In genomic region chr17:34205021-34205745, GRCm38 (mm10) we compare ENCODE assay signal across 8 mouse cellular contexts. TPM values are rescaled to one million over a fixed set of nuclear protein-coding genes. Genes with fewer than 3 reads are reported as not detected.
A peak's percentile ranks its signal among the peaks of the same experiment; 100 is the strongest.
DNase-seq lines count a peak whose midpoint lies in the region; ATAC-seq and TF ChIP-seq lines count a peak whose summit lies in the region.

No protein-coding gene starts in this region.

- H3K4me3 ChIP-seq in embryonic facial prominence, embryonic 13.5 days = peak overlapping the region; percentile 70
- peak overlapping the region; percentile 81 to 92 for H3K4me3 ChIP-seq in heart, embryonic 14.5 days (ENCODE audit: control insufficient read depth in 1 of 2, insufficient read depth in 1 of 2, low read depth in 1 of 2, low read length in 2 of 2)
- H3K4me3 ChIP-seq in limb, embryonic 15.5 days = peak overlapping the region; percentile 72
- H3K4me3 ChIP-seq in myocyte = peak overlapping the region; percentile 38

- peak overlapping the region; percentile 76 for H3K9ac ChIP-seq in embryonic facial prominence, embryonic 13.5 days
- peak overlapping the region; percentile 80 for H3K9ac ChIP-seq in heart, embryonic 14.5 days (ENCODE audit: low read length)
- H3K9ac ChIP-seq in limb, embryonic 15.5 days = peak overlapping the region; percentile 59

- H3K4me2 ChIP-seq in embryonic facial prominence, embryonic 13.5 days = peak overlapping the region; percentile 87
- H3K4me2 ChIP-seq in heart, embryonic 14.5 days (ENCODE audit: low read length) = peak overlapping the region; percentile 97
- peak overlapping the region; percentile 87 for H3K4me2 ChIP-seq in limb, embryonic 15.5 days
- H3K4me2 ChIP-seq in myocyte (ENCODE audit: low read depth) = peak overlapping the region; percentile 70

- no peaks in the 10 kb centered on the region for H3K9me3 ChIP-seq in embryonic facial prominence, embryonic 13.5 days
- no peaks in the 10 kb centered on the region for H3K9me3 ChIP-seq in heart, embryonic 14.5 days (ENCODE audit: control insufficient read depth, low read length)
- no peaks in the 10 kb centered on the region for H3K9me3 ChIP-seq in limb, embryonic 15.5 days

- no peaks in the 10 kb centered on the region for H3K79me2 ChIP-seq in myocyte (ENCODE audit: control insufficient read depth, insufficient read depth)

- H3K4me1 ChIP-seq in embryonic facial prominence, embryonic 13.5 days = peaks cover 10% of the 10 kb centered on the region
- H3K4me1 ChIP-seq in heart, embryonic 14.5 days (ENCODE audit: control insufficient read depth in 2 of 2, insufficient read depth in 2 of 2, low read length in 2 of 2) = peaks cover 4 to 5% of the 10 kb centered on the region in 2 experiments; a peak in 2 of 4 replicates
- peaks cover 8% of the 10 kb centered on the region for H3K4me1 ChIP-seq in limb, embryonic 15.5 days

- peak; percentile 45 for DNase-seq in urinary bladder, postnatal 14 days (ENCODE audit: low spot score)
- DNase-seq in urinary bladder, adult 2 months (ENCODE audit: low spot score) = no peak
- DNase-seq in left cerebral cortex, adult 8-10 months (ENCODE audit: low spot score in 2 of 2) = no peak

- H3K36me3 ChIP-seq in embryonic facial prominence, embryonic 13.5 days = no peaks in the 10 kb centered on the region
- H3K36me3 ChIP-seq in heart, embryonic 14.5 days (ENCODE audit: control insufficient read depth, insufficient read depth, low read length) = no peaks in the 10 kb centered on the region
- no peaks in the 10 kb centered on the region for H3K36me3 ChIP-seq in limb, embryonic 15.5 days
- H3K36me3 ChIP-seq in myocyte (ENCODE audit: control insufficient read depth, insufficient read depth) = no peaks in the 10 kb centered on the region

- peak overlapping the region; percentile 48 for H3ac ChIP-seq in myocyte (ENCODE audit: control insufficient read depth, insufficient read length)

- WGBS in embryonic facial prominence, embryonic 13.5 days = 10% methylated on average over 18 of the region's 18 CpGs
- 8% methylated on average over 18 of the region's 18 CpGs for WGBS in heart, embryonic 14.5 days
- 14% methylated on average over 18 of the region's 18 CpGs for WGBS in limb, embryonic 15.5 days

- no peak overlapping the region for H3K27ac ChIP-seq in embryonic facial prominence, embryonic 13.5 days
- no peak overlapping the region for H3K27ac ChIP-seq in heart, embryonic 14.5 days (replicated peaks in 1 of 2; ENCODE audit: control insufficient read depth in 1 of 2, insufficient read depth in 1 of 2, low read depth in 2 of 2, low read length in 2 of 2)
- no peak overlapping the region for H3K27ac ChIP-seq in limb, embryonic 15.5 days

- ATAC-seq in embryonic facial prominence, embryonic 13.5 days (ENCODE audit: insufficient number of reproducible peaks, insufficient read depth, low FRiP score, low TSS enrichment, low read depth) = no peak
- no peak for ATAC-seq in heart, embryonic 14.5 days (ENCODE audit: insufficient number of reproducible peaks, insufficient read depth, low FRiP score, low read depth)
- ATAC-seq in limb, embryonic 15.5 days (ENCODE audit: insufficient number of reproducible peaks, low FRiP score, low TSS enrichment, low read depth) = no peak
- ATAC-seq in granulocyte monocyte progenitor cell, adult 5-6 weeks (replicated peaks; ENCODE audit: poor library complexity, severe bottlenecking) = no peak

- H3K27me3 ChIP-seq in embryonic facial prominence, embryonic 13.5 days = peaks cover 84% of the 10 kb centered on the region
- peaks cover 45% of the 10 kb centered on the region for H3K27me3 ChIP-seq in heart, embryonic 14.5 days (ENCODE audit: control insufficient read depth, insufficient read depth, low read length)
- H3K27me3 ChIP-seq in limb, embryonic 15.5 days = peaks cover 54% of the 10 kb centered on the region
- H3K27me3 ChIP-seq in myocyte (ENCODE audit: control insufficient read depth, insufficient read depth, insufficient read length) = no peaks in the 10 kb centered on the region

- no peak for TF ChIP-seq POLR2A in myocyte (IDR thresholded peaks at IDR 0.05; ENCODE audit: insufficient read length, low read depth)

TF ChIP-seq in myocyte, 11 proteins besides CTCF, POLR2A, EP300 and RAD21:
- TF ChIP-seq MYOG (IDR thresholded peaks at IDR 0.05; ENCODE audit: control insufficient read depth in 1 of 3, insufficient read depth in 1 of 3, insufficient read length in 2 of 3, low read depth in 2 of 3) (no peak), SRF (IDR thresholded peaks at IDR 0.05; ENCODE audit: control insufficient read depth, insufficient read length, low read depth) (no peak), TCF12 (IDR thresholded peaks at IDR 0.05; ENCODE audit: insufficient read depth, poor library complexity, severe bottlenecking) (no peak), REST (IDR thresholded peaks at IDR 0.05; ENCODE audit: insufficient read depth, insufficient read length) (no peak), TCF3 (IDR thresholded peaks at IDR 0.05; ENCODE audit: insufficient read length, low read depth) (no peak), E2F4 (IDR thresholded peaks at IDR 0.05; ENCODE audit: insufficient read depth) (no peak), POLR2AphosphoS2 (IDR thresholded peaks at IDR 0.05; ENCODE audit: insufficient read length, low read depth) (no peak), USF1 (IDR thresholded peaks at IDR 0.05; ENCODE audit: low read depth) (no peak), CEBPB (IDR thresholded peaks at IDR 0.05; ENCODE audit: insufficient read depth, poor library complexity, severe bottlenecking) (no peak), MAX (IDR thresholded peaks at IDR 0.05; ENCODE audit: low read depth) (no peak), MYOD1 (IDR thresholded peaks at IDR 0.05; ENCODE audit: control insufficient read depth in 1 of 3, insufficient read length in 2 of 3, low read depth in 2 of 3) (no peak)

RNA-seq across cellular contexts. Expression of gene Tap2, which starts 1.9 kb away (rescaled TPM):
- 37.9 and 42.4 TPM in 2 replicates for polyA plus RNA-seq in urinary bladder, adult 2 months (2012; rRNA removed)
- 3.5 and 3.7 TPM in 2 replicates for polyA plus RNA-seq in embryonic facial prominence, embryonic 13.5 days (2015; fragmentation: Nextera tagmentation; extraction: Ambion mirVana)
- 2.1 and 2.8 TPM in 2 replicates for polyA plus RNA-seq in heart, embryonic 14.5 days (2014; fragmentation: Nextera tagmentation; extraction: Ambion mirVana)
- 5.9 and 6.1 TPM in 2 replicates for polyA plus RNA-seq in limb, embryonic 15.5 days (2015; fragmentation: Nextera tagmentation; extraction: Ambion mirVana)
- polyA plus RNA-seq in myocyte (2012; fragmentation: generic; extraction: Trizol) = 5.3 TPM
- total RNA-seq in granulocyte monocyte progenitor cell, adult 5-6 weeks (2014; fragmentation: Nextera tagmentation) = 23.2 and 40.2 TPM in 2 replicates
- total RNA-seq in granulocyte monocyte progenitor cell, adult 5-6 weeks (2017) = 62.7 and 69.6 TPM in 2 replicates
- total RNA-seq in left cerebral cortex, adult 8-10 months (2022) = 10 to 100 TPM; 10.2 to 18.0 (median 16.3) TPM

RNA-seq across cellular contexts. Expression of gene Psmb8, which starts 7.7 kb away (rescaled TPM):
- polyA plus RNA-seq in urinary bladder, adult 2 months (2012; rRNA removed) = 81.2 and 88.3 TPM in 2 replicates
- 4.3 and 5.7 TPM in 2 replicates for polyA plus RNA-seq in embryonic facial prominence, embryonic 13.5 days (2015; fragmentation: Nextera tagmentation; extraction: Ambion mirVana)
- 4.4 and 4.6 TPM in 2 replicates for polyA plus RNA-seq in heart, embryonic 14.5 days (2014; fragmentation: Nextera tagmentation; extraction: Ambion mirVana)
- polyA plus RNA-seq in limb, embryonic 15.5 days (2015; fragmentation: Nextera tagmentation; extraction: Ambion mirVana) = 11.7 and 12.1 TPM in 2 replicates
- polyA plus RNA-seq in myocyte (2012; fragmentation: generic; extraction: Trizol) = 0.44 TPM
- 391 and 417 TPM in 2 replicates for total RNA-seq in granulocyte monocyte progenitor cell, adult 5-6 weeks (2014; fragmentation: Nextera tagmentation)
- 462 and 464 TPM in 2 replicates for total RNA-seq in granulocyte monocyte progenitor cell, adult 5-6 weeks (2017)
- 10 to 100 TPM in 1 of 4 experiments, 1 to 10 TPM in 3; 4.0 to 12.1 (median 7.1) TPM for total RNA-seq in left cerebral cortex, adult 8-10 months (2022)

RNA-seq across cellular contexts. Expression of gene Psmb9, which starts 17.6 kb away (rescaled TPM):
- polyA plus RNA-seq in urinary bladder, adult 2 months (2012; rRNA removed) = 34.7 and 37.4 TPM in 2 replicates
- 2.3 and 3.8 TPM in 2 replicates for polyA plus RNA-seq in embryonic facial prominence, embryonic 13.5 days (2015; fragmentation: Nextera tagmentation; extraction: Ambion mirVana)
- polyA plus RNA-seq in heart, embryonic 14.5 days (2014; fragmentation: Nextera tagmentation; extraction: Ambion mirVana) = 1.6 and 1.7 TPM in 2 replicates
- polyA plus RNA-seq in limb, embryonic 15.5 days (2015; fragmentation: Nextera tagmentation; extraction: Ambion mirVana) = 3.1 and 3.4 TPM in 2 replicates
- 0.26 TPM for polyA plus RNA-seq in myocyte (2012; fragmentation: generic; extraction: Trizol)
- total RNA-seq in granulocyte monocyte progenitor cell, adult 5-6 weeks (2014; fragmentation: Nextera tagmentation) = 144 and 147 TPM in 2 replicates
- total RNA-seq in granulocyte monocyte progenitor cell, adult 5-6 weeks (2017) = 103 and 141 TPM in 2 replicates
- total RNA-seq in left cerebral cortex, adult 8-10 months (2022) = 1 to 10 TPM; 2.6 to 3.2 (median 3.0) TPM

RNA-seq across cellular contexts. Expression of gene Tap1, which starts 17.8 kb away (rescaled TPM):
- 29.5 and 40.1 TPM in 2 replicates for polyA plus RNA-seq in urinary bladder, adult 2 months (2012; rRNA removed)
- 8.4 and 9.5 TPM in 2 replicates for polyA plus RNA-seq in embryonic facial prominence, embryonic 13.5 days (2015; fragmentation: Nextera tagmentation; extraction: Ambion mirVana)
- 1.7 and 1.9 TPM in 2 replicates for polyA plus RNA-seq in heart, embryonic 14.5 days (2014; fragmentation: Nextera tagmentation; extraction: Ambion mirVana)
- 13.2 and 13.4 TPM in 2 replicates for polyA plus RNA-seq in limb, embryonic 15.5 days (2015; fragmentation: Nextera tagmentation; extraction: Ambion mirVana)
- polyA plus RNA-seq in myocyte (2012; fragmentation: generic; extraction: Trizol) = 0.62 TPM
- 45.4 and 60.7 TPM in 2 replicates for total RNA-seq in granulocyte monocyte progenitor cell, adult 5-6 weeks (2014; fragmentation: Nextera tagmentation)
- total RNA-seq in granulocyte monocyte progenitor cell, adult 5-6 weeks (2017) = 81.6 and 89.7 TPM in 2 replicates
- 1 to 10 TPM; 3.0 to 8.6 (median 4.6) TPM for total RNA-seq in left cerebral cortex, adult 8-10 months (2022)

RNA-seq across cellular contexts. Expression of gene H2-Ob, which starts 33.5 kb away (rescaled TPM):
- 2.7 and 5.0 TPM in 2 replicates for polyA plus RNA-seq in urinary bladder, adult 2 months (2012; rRNA removed)
- not detected in 2 replicates for polyA plus RNA-seq in embryonic facial prominence, embryonic 13.5 days (2015; fragmentation: Nextera tagmentation; extraction: Ambion mirVana)
- polyA plus RNA-seq in heart, embryonic 14.5 days (2014; fragmentation: Nextera tagmentation; extraction: Ambion mirVana) = not detected in 2 replicates
- polyA plus RNA-seq in limb, embryonic 15.5 days (2015; fragmentation: Nextera tagmentation; extraction: Ambion mirVana) = 0.32 TPM in 1 of 2 replicates, not detected in the other
- not detected for polyA plus RNA-seq in myocyte (2012; fragmentation: generic; extraction: Trizol)
- total RNA-seq in granulocyte monocyte progenitor cell, adult 5-6 weeks (2014; fragmentation: Nextera tagmentation) = 8.3 and 13.9 TPM in 2 replicates
- 2.1 and 2.3 TPM in 2 replicates for total RNA-seq in granulocyte monocyte progenitor cell, adult 5-6 weeks (2017)
- total RNA-seq in left cerebral cortex, adult 8-10 months (2022) = 1 to 10 TPM in 2 of 4 experiments, under 1 TPM in 2; 0.54 to 1.3 (median 0.90) TPM
